Mouse (Mus musculus) embryonic facial prominence, embryonic 14.5 days (tissue): ENCODE data around the gene Ifngr1. TPM values are rescaled to one million over a fixed set of nuclear protein-coding genes. Genes with fewer than 3 reads are reported as not detected.

ENCODE experiments used
- ATAC-seq: fragments of 200-750 bp; cut with Nextera tagmentation; 2 replicates; pipeline ENCODE4 v1.8.0; 2017; ENCODE audit warnings: low read depth, moderate number of reproducible peaks, moderate TSS enrichment
- DNase-seq: peaks from one replicate; pipeline ENCODE4 v3.0.0-alpha.2; 2015; ENCODE audit warnings: low spot score
- H3K27ac ChIP-seq: fragments of 300-500 bp; sonication (generic); replicated peaks from 2 replicates; pipeline ENCODE4 v1.5.1; 2014; ENCODE audit warnings: low read depth, mild to moderate bottlenecking, low read length, moderate library complexity
- H3K27me3 ChIP-seq: fragments of 300-500 bp; sonication (generic); replicated peaks from 2 replicates; pipeline ENCODE4 v1.6.1; 2014; ENCODE audit warnings: low read length; ENCODE audit not compliant: control insufficient read depth, insufficient read depth
- H3K36me3 ChIP-seq: fragments of 300-500 bp; sonication (generic); 2 replicates; pipeline ENCODE4 v1.6.1; 2014; ENCODE audit warnings: low read length, mixed read lengths; ENCODE audit not compliant: control insufficient read depth, insufficient read depth
- H3K4me1 ChIP-seq: fragments of 300-500 bp; sonication (generic); 2 replicates; pipeline ENCODE4 v1.6.1; 2014; ENCODE audit warnings: antibody characterized with exemption, low read length; ENCODE audit not compliant: control insufficient read depth, insufficient read depth
- H3K4me2 ChIP-seq: fragments of 300-500 bp; sonication (generic); 2 replicates; pipeline ENCODE4 v1.6.1; 2014; ENCODE audit warnings: low read depth, mild to moderate bottlenecking, low read length, moderate library complexity, mixed read lengths
- H3K4me3 ChIP-seq: fragments of 300-500 bp; sonication (generic); 2 replicates; pipeline ENCODE4 v1.5.1; 2014; ENCODE audit warnings: low read depth, mild to moderate bottlenecking, low read length
- H3K9ac ChIP-seq: fragments of 300-500 bp; sonication (generic); 2 replicates; pipeline ENCODE4 v1.6.1; 2014; ENCODE audit warnings: low read depth, mild to moderate bottlenecking, low read length, moderate library complexity, mixed read lengths
- H3K9me3 ChIP-seq: fragments of 300-500 bp; sonication (generic); 2 replicates; pipeline ENCODE4 v1.6.1; 2016; ENCODE audit warnings: low read length; ENCODE audit not compliant: control insufficient read depth
- WGBS: fragments of 180-500 bp; shearing (Covaris S2); extraction: QIAGEN DNeasy Blood & Tissue Kit; methylation state at CpG from one replicate; pipeline ENCODE4 v1.1.7; 2014; 5-methylcytosine and 5-hydroxymethylcytosine counted together
- polyA plus RNA-seq: library from polyadenylated mRNA; unstranded; fragments of >200 nt; fragmentation: Nextera tagmentation; extraction: Ambion mirVana; gene quantifications from 2 replicates; pipeline ENCODE4 v1.2.1, GENCODE M21; 2014

The Ifngr1 gene
- polyA plus RNA-seq, 1 experiment from 2014 or later, result 60.5 TPM

DNA sequence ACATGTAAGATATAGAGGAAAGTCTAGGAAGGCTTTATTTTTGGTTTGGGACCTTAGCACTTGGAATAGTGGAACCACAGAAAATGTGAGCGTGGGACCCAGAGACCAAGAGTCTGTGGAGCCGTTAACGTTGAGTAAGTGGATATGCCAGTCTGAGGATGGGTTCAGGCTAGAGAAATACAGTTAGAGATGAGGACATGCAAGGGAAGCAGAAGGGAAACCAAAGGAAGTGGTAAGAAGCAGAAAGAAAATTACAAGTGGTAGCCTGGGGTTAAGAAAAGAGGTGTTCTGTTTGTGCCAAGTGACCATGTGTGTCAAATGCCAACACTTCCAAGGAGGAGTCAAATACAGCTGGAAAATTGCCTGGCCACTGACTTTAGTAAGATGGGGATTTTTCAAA is 29.2 kb upstream of the Ifngr1 start:
- ATAC-seq (no peak), DNase-seq (no peak)
- WGBS, result 93% methylated on average over 3 of the region's 3 CpGs

GRCm38 (mm10) chr10:19563443-19563861 is 28.3 kb upstream of the Ifngr1 start:
- H3K27me3 ChIP-seq, result no peaks in the 10 kb centered on the region
- H3K4me1 ChIP-seq, result no peaks in the 10 kb centered on the region
- H3K4me2 ChIP-seq, result no peak overlapping the region
- peaks cover 4% of the 10 kb centered on the region; the same call in 1 of the 2 replicates for H3K9me3 ChIP-seq
- no peaks in the 10 kb centered on the region for H3K36me3 ChIP-seq
- ATAC-seq, result no peak
- no peak overlapping the region for H3K9ac ChIP-seq
- no peak overlapping the region for H3K4me3 ChIP-seq
- WGBS, result 48% methylated on average over 1 of the region's 1 CpGs
- peak; percentile 51 for DNase-seq
- H3K27ac ChIP-seq, result no peak overlapping the region

More for the DNA sequence above, 29.2 kb upstream of the Ifngr1 start:
- Histone ChIP-seq H3K9ac (no peak overlapping the region), H3K4me1 (peaks cover 1% of the 10 kb centered on the region; the same call in 1 of the 2 replicates), H3K4me3 (no peak overlapping the region), H3K27ac (no peak overlapping the region), H3K27me3 (no peaks in the 10 kb centered on the region), H3K4me2 (no peak overlapping the region), H3K36me3 (no peaks in the 10 kb centered on the region), H3K9me3 (peaks cover 4% of the 10 kb centered on the region; the same call in 1 of the 2 replicates)

DNA sequence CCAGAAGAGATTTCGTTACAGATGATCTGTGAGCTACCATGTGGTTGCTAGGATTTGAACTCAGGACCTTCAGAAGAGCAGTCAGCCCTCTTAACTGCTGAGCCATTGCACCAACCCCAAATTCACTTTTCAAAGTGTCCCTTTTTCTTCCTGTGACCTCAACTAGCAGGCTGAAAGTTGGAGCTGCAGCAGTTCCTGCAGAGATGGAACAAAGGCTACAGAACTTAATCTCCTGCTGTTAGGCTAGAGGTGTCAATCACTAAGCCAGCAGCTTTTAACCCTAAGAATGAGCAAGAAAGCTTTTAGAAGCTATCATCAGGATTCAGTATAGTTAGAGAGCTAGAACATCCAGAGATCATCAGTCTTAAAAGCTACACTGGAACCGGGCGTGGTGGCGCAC is 24.3 kb upstream of the Ifngr1 start:
- Histone ChIP-seq H3K9ac (no peak overlapping the region), H3K4me3 (no peak overlapping the region), H3K4me2 (no peak overlapping the region), H3K4me1 (no peaks in the 10 kb centered on the region), H3K36me3 (no peaks in the 10 kb centered on the region), H3K9me3 (peaks cover 4% of the 10 kb centered on the region; the same call in 1 of the 2 replicates), H3K27ac (no peak overlapping the region), H3K27me3 (no peaks in the 10 kb centered on the region)
- ATAC-seq (no peak), DNase-seq (no peak)
- 95% methylated on average over 4 of the region's 4 CpGs for WGBS

- Histone ChIP-seq H3K4me3 (no peak overlapping the region), H3K9me3 (no peaks in the 10 kb centered on the region), H3K27me3 (no peaks in the 10 kb centered on the region), H3K9ac (no peak overlapping the region), H3K4me2 (no peak overlapping the region), H3K27ac (no peak overlapping the region), H3K4me1 (no peaks in the 10 kb centered on the region), H3K36me3 (no peaks in the 10 kb centered on the region)
- WGBS, result 82% methylated on average over 4 of the region's 4 CpGs
- no peak for ATAC-seq
- no peak for DNase-seq
Observed at GRCm38 (mm10) chr10:19570288-19570687, 21.5 kb upstream of the Ifngr1 start.

DNA sequence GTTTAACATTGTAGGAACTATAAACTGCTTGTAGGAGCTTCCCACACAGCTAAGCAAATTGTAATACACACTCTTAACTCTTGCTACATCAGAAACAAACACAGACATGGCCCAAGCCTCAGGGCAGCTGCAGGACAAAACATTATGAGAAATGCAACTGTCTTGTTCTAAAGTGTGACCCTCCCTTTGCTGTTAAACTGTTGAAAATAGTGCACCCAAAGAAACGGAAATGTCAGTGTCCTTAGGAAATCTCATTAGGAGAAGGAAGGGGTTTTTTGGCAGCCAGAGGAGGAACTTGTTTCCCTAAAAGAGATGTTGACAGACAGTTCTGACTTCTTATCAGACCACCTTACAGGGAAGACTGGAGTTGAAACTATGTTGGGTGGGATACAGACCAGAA is 21.0 kb upstream of the Ifngr1 start:
- 50% methylated on average over 1 of the region's 1 CpGs for WGBS

GRCm38 (mm10) chr10:19577571-19577970 is 14.2 kb upstream of the Ifngr1 start:
- 84% methylated on average over 3 of the region's 3 CpGs for WGBS

More for the DNA sequence above, 21.0 kb upstream of the Ifngr1 start:
- Histone ChIP-seq H3K27ac (no peak overlapping the region), H3K27me3 (no peaks in the 10 kb centered on the region), H3K9me3 (no peaks in the 10 kb centered on the region), H3K4me1 (no peaks in the 10 kb centered on the region), H3K9ac (no peak overlapping the region), H3K36me3 (no peaks in the 10 kb centered on the region), H3K4me3 (no peak overlapping the region), H3K4me2 (no peak overlapping the region)
- no peak for ATAC-seq
- no peak for DNase-seq

DNA sequence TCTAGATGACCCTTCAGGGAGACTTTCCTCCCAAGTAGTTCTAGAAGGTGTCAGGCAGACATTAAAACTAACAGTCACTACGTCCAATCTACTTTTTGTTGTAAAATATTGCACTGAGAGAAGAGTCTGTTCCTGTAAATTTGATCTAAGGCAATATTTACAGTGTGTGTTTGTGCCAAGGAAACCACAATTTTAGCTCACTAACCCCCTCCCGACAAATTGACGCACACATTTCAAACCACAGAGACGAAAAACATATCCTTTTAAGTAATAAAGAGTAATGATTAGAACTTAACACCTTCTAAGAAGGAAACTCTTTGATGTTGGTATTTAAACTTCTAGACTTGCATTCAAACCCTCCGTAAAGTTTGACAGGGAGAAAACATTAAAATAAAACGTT is 13.7 kb upstream of the Ifngr1 start:
- WGBS, result 65% methylated on average over 6 of the region's 6 CpGs
- Histone ChIP-seq H3K4me3 (no peak overlapping the region), H3K4me2 (no peak overlapping the region), H3K4me1 (no peaks in the 10 kb centered on the region), H3K9me3 (no peaks in the 10 kb centered on the region), H3K27me3 (no peaks in the 10 kb centered on the region), H3K9ac (no peak overlapping the region), H3K27ac (no peak overlapping the region), H3K36me3 (no peaks in the 10 kb centered on the region)
- DNase-seq (no peak), ATAC-seq (no peak)

More at GRCm38 (mm10) chr10:19577571-19577970, 14.2 kb upstream of the Ifngr1 start:
- H3K9ac ChIP-seq, result no peak overlapping the region
- no peaks in the 10 kb centered on the region for H3K4me1 ChIP-seq
- H3K36me3 ChIP-seq, result no peaks in the 10 kb centered on the region
- H3K4me3 ChIP-seq, result no peak overlapping the region
- DNase-seq, result no peak
- no peak overlapping the region for H3K27ac ChIP-seq
- H3K27me3 ChIP-seq, result no peaks in the 10 kb centered on the region
- H3K4me2 ChIP-seq, result no peak overlapping the region
- ATAC-seq, result no peak
- no peaks in the 10 kb centered on the region for H3K9me3 ChIP-seq

DNA sequence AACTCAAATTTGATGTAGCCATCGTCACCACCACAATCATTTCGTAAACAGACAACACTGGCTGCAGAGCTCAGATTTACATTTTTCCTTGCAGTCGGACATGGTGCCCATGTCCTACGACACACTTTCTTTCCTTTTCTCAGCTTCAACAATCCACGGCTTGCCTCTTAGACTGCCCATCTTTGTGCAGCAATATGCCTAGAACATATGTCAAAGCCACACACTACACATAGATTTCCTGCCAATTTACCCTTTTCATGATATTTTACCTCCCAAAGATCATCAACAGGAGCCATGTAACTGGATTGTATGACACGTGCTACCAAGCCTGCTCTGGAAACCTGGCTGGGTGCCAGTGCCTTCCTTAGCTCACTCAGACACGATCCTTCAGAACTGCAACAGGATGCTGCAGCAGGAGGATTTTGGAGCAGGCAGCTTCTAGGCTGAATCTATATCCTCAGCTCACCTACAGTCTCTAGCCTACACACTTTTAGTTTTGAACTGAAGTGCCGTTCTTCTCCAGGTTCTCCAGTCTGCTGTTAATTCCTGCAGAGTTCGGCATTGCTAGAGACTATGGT is 13.3 kb upstream of the Ifngr1 start:
- Histone ChIP-seq H3K4me3 (no peak overlapping the region), H3K36me3 (no peaks in the 10 kb centered on the region), H3K4me2 (peak overlapping the region; percentile 14; the same call in 1 of the 2 replicates), H3K9me3 (no peaks in the 10 kb centered on the region), H3K4me1 (no peaks in the 10 kb centered on the region), H3K27me3 (no peaks in the 10 kb centered on the region), H3K27ac (no peak overlapping the region), H3K9ac (no peak overlapping the region)
- WGBS, result 59% methylated on average over 9 of the region's 9 CpGs
- ATAC-seq (no peak), DNase-seq (peak; percentile 75)

GRCm38 (mm10) chr10:19580660-19581059 is 11.1 kb upstream of the Ifngr1 start:
- H3K9ac ChIP-seq, result no peak overlapping the region
- H3K36me3 ChIP-seq, result no peaks in the 10 kb centered on the region
- DNase-seq (no peak), ATAC-seq (no peak)
- H3K27me3 ChIP-seq, result no peaks in the 10 kb centered on the region
- no peak overlapping the region for H3K4me3 ChIP-seq
- no peak overlapping the region for H3K4me2 ChIP-seq
- no peak overlapping the region for H3K27ac ChIP-seq
- no peaks in the 10 kb centered on the region for H3K9me3 ChIP-seq
- 58% methylated on average over 3 of the region's 3 CpGs for WGBS
- no peaks in the 10 kb centered on the region; the same call in 1 of the 2 replicates for H3K4me1 ChIP-seq
